Mouse (Mus musculus) heart, embryonic 13.5 days (tissue): ENCODE data around the gene Hoxa2. TPM values are rescaled to one million over a fixed set of nuclear protein-coding genes. Genes with fewer than 3 reads are reported as not detected.

Experiments used
- ATAC-seq: fragments of 200-750 bp; cut with Nextera tagmentation; 2 replicates; pipeline ENCODE4 v1.8.0; 2017; ENCODE audit warnings: moderate TSS enrichment; ENCODE audit not compliant: insufficient number of reproducible peaks, low FRiP score, low TSS enrichment; ENCODE audit errors: extremely low read depth
- H3K27ac ChIP-seq: fragments of 300-500 bp; sonication (generic); replicated peaks from 2 replicates; pipeline ENCODE4 v1.5.1; 2015; ENCODE audit warnings: moderate library complexity, mild to moderate bottlenecking, inconsistent platforms
- H3K27me3 ChIP-seq: fragments of 300-500 bp; sonication (generic); replicated peaks from 2 replicates; pipeline ENCODE4 v1.6.1; 2015; ENCODE audit warnings: mild to moderate bottlenecking, inconsistent platforms
- H3K36me3 ChIP-seq: fragments of 300-500 bp; sonication (generic); 2 replicates; pipeline ENCODE4 v1.6.1; 2015; ENCODE audit warnings: mild to moderate bottlenecking, inconsistent platforms
- H3K4me1 ChIP-seq: fragments of 300-500 bp; sonication (generic); 2 replicates; pipeline ENCODE4 v1.6.1; 2015; ENCODE audit warnings: inconsistent platforms
- H3K4me2 ChIP-seq: fragments of 300-500 bp; sonication (generic); 2 replicates; pipeline ENCODE4 v1.6.1; 2015; ENCODE audit warnings: inconsistent platforms, mild to moderate bottlenecking, moderate library complexity
- H3K4me3 ChIP-seq: fragments of 300-500 bp; sonication (generic); 2 replicates; pipeline ENCODE4 v1.5.1; 2015; ENCODE audit warnings: moderate library complexity, mild to moderate bottlenecking, inconsistent platforms
- H3K9ac ChIP-seq: fragments of 300-500 bp; sonication (generic); 2 replicates; pipeline ENCODE4 v1.6.1; 2015; ENCODE audit warnings: inconsistent platforms, mild to moderate bottlenecking, moderate library complexity
- H3K9me3 ChIP-seq: fragments of 300-500 bp; sonication (generic); 2 replicates; pipeline ENCODE4 v1.6.1; 2016; ENCODE audit warnings: inconsistent platforms
- WGBS: fragments of 180-500 bp; shearing (Covaris S2); methylation state at CpG from one replicate; pipeline ENCODE4 v1.1.7; 2015; ENCODE audit warnings: mixed read lengths; 5-methylcytosine and 5-hydroxymethylcytosine counted together
- polyA plus RNA-seq: library from polyadenylated mRNA; unstranded; fragments of >200 nt; fragmentation: Nextera tagmentation; extraction: Ambion mirVana; gene quantifications from 2 replicates; pipeline ENCODE4 v1.2.1, GENCODE M21; 2015

The Hoxa2 gene
- polyA plus RNA-seq, 1 experiment from 2014 or later: 2.5 TPM

DNA sequence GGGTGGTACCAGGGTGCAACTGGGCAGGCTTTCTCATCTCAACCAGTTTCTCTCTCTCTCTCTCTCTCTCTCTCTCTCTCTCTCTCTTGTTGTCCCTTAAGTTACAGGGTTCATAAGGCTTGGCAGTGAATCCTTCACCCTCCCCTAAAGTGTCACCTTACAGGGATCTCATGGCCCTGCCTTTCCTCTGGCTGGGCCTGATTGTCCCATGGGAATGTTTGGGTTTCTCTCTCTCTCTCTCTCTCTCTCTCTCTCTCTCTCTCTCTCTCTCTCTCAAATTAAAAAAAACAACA is 43.0 kb upstream of the Hoxa2 start:
- ATAC-seq: no peak
- Histone ChIP-seq H3K9ac (no peak overlapping the region), H3K4me3 (no peak overlapping the region), H3K9me3 (no peaks in the 10 kb centered on the region), H3K4me2 (no peak overlapping the region), H3K27me3 (peaks cover 100% of the 10 kb centered on the region), H3K4me1 (peaks cover 37% of the 10 kb centered on the region), H3K27ac (no peak overlapping the region), H3K36me3 (no peaks in the 10 kb centered on the region)

- Histone ChIP-seq H3K9me3 (no peaks in the 10 kb centered on the region), H3K27ac (no peak overlapping the region), H3K27me3 (peaks cover 100% of the 10 kb centered on the region), H3K36me3 (no peaks in the 10 kb centered on the region), H3K4me2 (no peak overlapping the region), H3K4me1 (peaks cover 35% of the 10 kb centered on the region), H3K9ac (no peak overlapping the region), H3K4me3 (no peak overlapping the region)
- no peak for ATAC-seq
- WGBS: 4% methylated on average over 4 of the region's 4 CpGs
Measured at GRCm38 (mm10) chr6:52206882-52207683, 42.5 kb upstream of the Hoxa2 start.

DNA sequence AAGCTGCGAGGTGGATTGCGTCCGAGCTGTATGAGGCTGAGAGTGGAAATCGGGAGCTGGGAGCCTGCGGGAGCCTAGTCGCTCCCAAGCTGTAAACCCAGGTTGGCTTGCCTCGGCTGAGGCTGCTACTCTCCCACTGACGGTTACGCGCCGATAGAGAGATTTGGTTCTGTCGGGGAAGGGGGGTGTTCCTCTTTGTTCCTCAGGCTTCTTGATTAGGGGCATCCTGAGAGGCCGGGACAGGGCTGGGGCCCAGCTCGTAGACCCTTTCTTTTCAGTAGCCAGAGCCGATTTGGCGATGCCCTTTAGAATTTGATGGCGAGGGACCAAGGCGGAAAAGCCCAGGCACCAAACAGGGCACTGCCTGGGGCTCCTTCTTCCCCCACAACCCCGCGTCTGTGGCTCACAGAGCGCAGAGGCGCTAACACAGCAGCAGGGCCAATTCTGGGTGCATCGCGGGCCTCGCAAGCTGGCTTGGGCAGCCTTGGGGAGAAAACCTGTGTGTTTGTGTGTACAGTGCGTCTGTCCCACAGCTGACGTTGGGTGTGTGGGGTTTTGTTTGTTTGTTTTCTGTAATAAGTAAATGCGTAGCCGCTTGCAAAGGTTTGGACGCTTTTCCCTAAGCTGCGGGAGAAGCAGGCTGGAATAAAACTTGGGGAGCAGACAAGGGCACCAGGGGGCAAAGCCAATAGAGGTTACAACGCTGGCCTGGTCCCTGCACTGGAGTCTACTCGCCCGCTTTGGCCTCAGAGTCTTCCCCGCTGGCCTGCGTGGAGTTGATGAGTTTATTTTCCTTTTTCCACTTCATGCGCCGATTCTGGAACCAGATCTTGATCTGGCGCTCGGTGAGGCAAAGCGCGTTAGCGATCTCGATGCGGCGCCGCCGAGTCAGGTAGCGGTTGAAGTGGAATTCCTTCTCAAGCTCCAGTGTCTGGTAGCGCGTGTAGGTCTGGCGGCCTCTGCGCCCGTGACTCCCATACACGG is 41.3 kb upstream of the Hoxa2 start:
- no peak overlapping the region for H3K27ac ChIP-seq
- no peak overlapping the region for H3K9ac ChIP-seq

DNA sequence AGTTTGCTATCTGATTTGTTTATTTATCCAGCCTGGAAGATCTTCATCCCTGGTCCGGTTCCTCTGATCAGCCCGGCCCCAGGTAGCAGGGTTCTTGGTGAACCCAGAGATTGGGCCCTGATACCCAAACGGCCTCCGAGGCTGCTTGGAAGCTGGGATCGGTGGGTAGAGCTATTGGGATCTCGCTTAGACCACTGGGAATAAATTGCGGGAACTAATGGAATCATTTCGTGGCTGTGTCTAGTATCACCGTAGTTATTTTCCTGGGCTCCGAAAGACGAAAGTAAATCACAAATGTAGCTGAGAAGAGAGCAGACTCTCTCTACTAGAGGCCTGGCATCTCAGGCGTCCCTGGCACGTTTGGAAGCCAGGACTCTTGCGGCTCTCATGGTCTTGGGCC is 40.6 kb upstream of the Hoxa2 start:
- peaks cover 27% of the 10 kb centered on the region for H3K4me1 ChIP-seq
- H3K27me3 ChIP-seq: peaks cover 100% of the 10 kb centered on the region
- H3K27ac ChIP-seq: no peak overlapping the region
- peak overlapping the region; percentile 16 for H3K4me2 ChIP-seq
- H3K4me3 ChIP-seq: peak overlapping the region; percentile 56; the same call in 1 of the 2 replicates
- no peak for ATAC-seq
- no peaks in the 10 kb centered on the region for H3K36me3 ChIP-seq
- WGBS: 5% methylated on average over 14 of the region's 14 CpGs
- no peak overlapping the region for H3K9ac ChIP-seq
- no peaks in the 10 kb centered on the region for H3K9me3 ChIP-seq

More for the DNA sequence above, 41.3 kb upstream of the Hoxa2 start:
- no peak for ATAC-seq
- Histone ChIP-seq H3K9me3 (no peaks in the 10 kb centered on the region), H3K4me3 (0 out of 2 replicates have a peak overlapping the region, but pooled peaks have one; percentile 56), H3K4me2 (peak overlapping the region; percentile 16), H3K36me3 (no peaks in the 10 kb centered on the region), H3K27me3 (peaks cover 100% of the 10 kb centered on the region), H3K4me1 (peaks cover 27% of the 10 kb centered on the region)
- 3% methylated on average over 55 of the region's 55 CpGs for WGBS

DNA sequence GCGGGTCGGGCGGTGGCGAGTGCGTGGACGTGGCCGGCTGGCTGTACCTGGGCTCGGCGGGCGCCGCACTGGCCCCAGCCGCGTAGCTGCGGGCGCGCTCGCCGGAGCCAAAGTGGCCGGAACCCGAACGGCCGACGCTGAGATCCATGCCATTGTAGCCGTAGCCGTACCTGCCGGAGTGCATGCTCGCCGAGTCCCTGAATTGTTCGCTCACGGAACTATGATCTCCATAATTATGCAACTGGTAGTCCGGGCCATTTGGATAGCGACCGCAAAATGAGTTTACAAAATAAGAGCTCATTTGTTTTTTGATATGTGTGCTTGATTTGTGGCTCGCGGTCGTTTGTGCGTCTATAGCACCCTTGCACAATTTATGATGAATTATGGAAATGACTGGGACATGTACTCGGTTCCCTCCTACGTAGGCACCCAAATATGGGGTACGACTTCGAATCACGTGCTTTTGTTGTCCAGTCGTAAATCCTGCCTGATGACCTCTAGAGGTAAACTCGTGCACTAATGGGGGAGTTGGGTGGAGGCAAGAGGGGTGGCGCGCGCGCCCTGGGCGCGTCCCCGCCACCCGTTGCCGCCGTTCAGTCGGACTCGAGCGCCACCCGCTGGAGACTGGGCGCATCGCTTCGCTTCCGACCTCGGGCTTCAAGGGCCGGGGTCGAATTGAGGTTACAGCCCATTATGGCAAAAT is 39.6 kb upstream of the Hoxa2 start, which contains the start of gene Hoxa5:
Hoxa5 (minus strand) TSS at position 538 of the 703 bp plus-strand sequence.
- peak within 1 kb of the TSS; percentile 13; the same call in 1 of the 2 replicates for H3K27ac ChIP-seq
- ATAC-seq: no peak
- under 1% methylated on average over 65 of the region's 65 CpGs for WGBS

GRCm38 (mm10) chr6:52203371-52204049 is 38.9 kb upstream of the Hoxa2 start:
- no peaks in the 10 kb centered on the region for H3K9me3 ChIP-seq
- H3K4me1 ChIP-seq: peaks cover 24% of the 10 kb centered on the region
- H3K4me2 ChIP-seq: peak overlapping the region; percentile 67
- WGBS: under 1% methylated on average over 46 of the region's 46 CpGs
- H3K36me3 ChIP-seq: no peaks in the 10 kb centered on the region
- peak overlapping the region; percentile 13; the same call in 1 of the 2 replicates for H3K27ac ChIP-seq
- peak overlapping the region; percentile 80 for H3K9ac ChIP-seq
- no peak for ATAC-seq
- H3K27me3 ChIP-seq: peaks cover 100% of the 10 kb centered on the region
- peak overlapping the region; percentile 56 for H3K4me3 ChIP-seq

More for the DNA sequence above, 39.6 kb upstream of the Hoxa2 start, which contains the start of gene Hoxa5:
- Histone ChIP-seq H3K36me3 (no peaks in the 10 kb centered on the region), H3K27me3 (peaks cover 100% of the 10 kb centered on the region), H3K9ac (peak within 1 kb of the TSS; percentile 80), H3K4me1 (peaks cover 27% of the 10 kb centered on the region), H3K9me3 (no peaks in the 10 kb centered on the region), H3K4me2 (peak within 1 kb of the TSS; percentile 67), H3K4me3 (peak within 1 kb of the TSS; percentile 56)

DNA sequence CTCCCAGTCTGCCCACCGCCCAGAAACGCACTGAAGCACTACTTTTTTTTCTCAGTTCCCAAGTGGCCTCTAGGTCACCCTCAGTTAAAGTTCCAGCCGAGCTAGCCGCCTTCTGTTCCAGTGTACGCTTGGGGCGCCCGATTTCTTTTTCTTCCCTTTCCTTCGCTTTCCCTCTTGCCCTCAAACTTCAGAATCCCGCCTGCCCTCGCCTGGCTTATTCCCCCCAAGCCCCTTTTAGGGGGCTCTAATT is 38.4 kb upstream of the Hoxa2 start:
- 2% methylated on average over 10 of the region's 10 CpGs for WGBS

GRCm38 (mm10) chr6:52202362-52203120 is 37.9 kb upstream of the Hoxa2 start:
- peak overlapping the region; percentile 80 for H3K9ac ChIP-seq
- 4% methylated on average over 22 of the region's 22 CpGs for WGBS

More for the DNA sequence above, 38.4 kb upstream of the Hoxa2 start:
- Histone ChIP-seq H3K4me1 (peaks cover 19% of the 10 kb centered on the region), H3K36me3 (no peaks in the 10 kb centered on the region), H3K4me2 (peak overlapping the region; percentile 67), H3K9me3 (no peaks in the 10 kb centered on the region), H3K9ac (peak overlapping the region; percentile 80), H3K27me3 (peaks cover 100% of the 10 kb centered on the region), H3K4me3 (peak overlapping the region; percentile 56), H3K27ac (peak overlapping the region; percentile 13; the same call in 1 of the 2 replicates)
- no peak for ATAC-seq

DNA sequence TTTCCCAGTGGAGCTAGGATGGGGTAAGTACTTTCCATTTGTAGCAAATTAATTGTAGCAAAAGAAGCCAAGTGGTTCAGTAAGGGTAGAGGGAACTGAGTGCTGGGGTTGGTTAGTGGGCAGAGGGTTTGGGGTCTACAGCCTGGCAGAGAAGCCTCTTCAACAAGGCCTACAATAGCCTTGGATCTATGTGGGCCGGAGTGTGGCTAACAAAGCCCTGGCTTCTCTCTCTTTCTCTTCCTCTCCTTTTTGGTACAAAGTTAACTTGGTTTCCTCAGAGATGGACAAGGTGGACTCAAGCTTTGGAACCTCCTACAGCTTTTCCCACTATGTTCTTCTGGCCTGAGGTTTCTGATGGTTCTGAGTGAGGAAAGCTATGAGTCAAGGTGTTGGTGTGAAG is 36.6 kb upstream of the Hoxa2 start:
- no peak for ATAC-seq
- peaks cover 24% of the 10 kb centered on the region for H3K4me1 ChIP-seq
- 44% methylated on average over 1 of the region's 1 CpGs for WGBS
- H3K4me3 ChIP-seq: no peak overlapping the region
- H3K9me3 ChIP-seq: no peaks in the 10 kb centered on the region
- no peaks in the 10 kb centered on the region for H3K36me3 ChIP-seq
- H3K4me2 ChIP-seq: peak overlapping the region; percentile 19
- no peak overlapping the region for H3K27ac ChIP-seq
- H3K9ac ChIP-seq: 0 out of 2 replicates have a peak overlapping the region, but pooled peaks have one; percentile 15
- H3K27me3 ChIP-seq: peaks cover 100% of the 10 kb centered on the region

More at GRCm38 (mm10) chr6:52202362-52203120, 37.9 kb upstream of the Hoxa2 start:
- Histone ChIP-seq H3K36me3 (no peaks in the 10 kb centered on the region), H3K4me3 (peak overlapping the region; percentile 56), H3K27me3 (peaks cover 100% of the 10 kb centered on the region), H3K27ac (no peak overlapping the region), H3K4me2 (peak overlapping the region; percentile 67), H3K4me1 (peaks cover 19% of the 10 kb centered on the region), H3K9me3 (no peaks in the 10 kb centered on the region)
- no peak for ATAC-seq

GRCm38 (mm10) chr6:52200751-52201250 is 36.2 kb upstream of the Hoxa2 start:
- WGBS: 17% methylated on average over 10 of the region's 10 CpGs
- Histone ChIP-seq H3K4me2 (peak overlapping the region; percentile 19), H3K36me3 (no peaks in the 10 kb centered on the region), H3K27ac (no peak overlapping the region), H3K4me3 (peak overlapping the region; percentile 13; the same call in 1 of the 2 replicates), H3K4me1 (peaks cover 24% of the 10 kb centered on the region), H3K9me3 (no peaks in the 10 kb centered on the region), H3K27me3 (peaks cover 100% of the 10 kb centered on the region), H3K9ac (peak overlapping the region; percentile 34; the same call in 1 of the 2 replicates)
- ATAC-seq: no peak
